Mouse (Mus musculus) CD4-positive, CD25-positive, alpha-beta regulatory T cell, adult 2 months (primary cell): ENCODE results near the gene Uox.
A peak's percentile ranks its signal among the peaks of the same experiment; 100 is the strongest.

ENCODE experiments used
- DNase-seq: peaks from one replicate; pipeline ENCODE4 v3.0.0-alpha.2; 2012; ENCODE audit warnings: low read depth, low spot score

Uox gene

GRCm38 (mm10) chr3:146570148-146570782, at the start of gene Uox:
Uox (plus strand) TSS chr3:146570426.
- no peak for DNase-seq

DNA sequence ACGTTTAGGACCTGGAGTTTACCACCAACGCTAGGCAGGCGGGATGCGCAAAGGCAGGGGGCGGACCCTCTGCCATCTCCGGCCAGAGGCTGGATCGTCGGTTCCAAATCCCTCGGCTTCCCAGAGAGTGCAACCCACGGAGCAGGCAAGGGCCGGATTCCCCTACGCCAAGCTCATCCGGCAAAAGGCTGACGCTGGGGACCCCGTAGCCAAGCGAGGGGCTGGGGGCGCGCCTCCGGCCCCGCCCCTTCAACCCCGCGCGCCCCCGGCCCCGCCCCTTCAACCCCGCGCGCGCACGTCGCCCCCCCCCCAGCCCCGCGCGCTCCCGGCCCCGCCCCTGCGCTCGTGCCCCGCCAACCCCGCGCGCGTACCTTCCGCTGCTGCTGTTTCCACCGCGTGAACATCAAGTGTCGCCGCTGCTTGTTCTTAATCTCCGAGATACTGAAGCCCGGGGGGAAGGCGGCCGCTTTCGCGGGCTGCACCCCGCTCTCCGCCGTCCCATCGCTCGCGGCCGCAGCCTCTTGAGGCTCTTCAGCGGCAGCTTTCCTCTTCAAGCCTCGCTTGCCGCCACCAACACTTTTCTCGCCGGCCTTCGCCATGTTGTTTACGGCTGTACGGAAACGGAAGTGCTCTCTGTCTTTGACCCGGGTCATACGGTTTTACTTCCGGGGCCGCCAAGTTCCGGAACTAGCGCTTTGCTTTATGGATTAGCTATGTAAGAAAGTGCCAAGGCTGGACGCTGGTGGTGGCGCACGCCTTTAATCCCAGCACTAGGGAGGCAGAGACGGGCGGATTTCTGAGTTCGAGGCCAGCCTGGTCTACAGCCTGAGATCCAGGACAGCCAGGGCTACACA, 49.2 kb upstream of the Uox start, which contains the start of gene Rpf1:
Gene Rpf1 (minus strand): TSS at position 632 of the 854 bp plus-strand sequence.
- peak; percentile 94 for DNase-seq

GRCm38 (mm10) chr3:146521652-146522020, 48.6 kb upstream of the Uox start:
- DNase-seq: no peak

DNA sequence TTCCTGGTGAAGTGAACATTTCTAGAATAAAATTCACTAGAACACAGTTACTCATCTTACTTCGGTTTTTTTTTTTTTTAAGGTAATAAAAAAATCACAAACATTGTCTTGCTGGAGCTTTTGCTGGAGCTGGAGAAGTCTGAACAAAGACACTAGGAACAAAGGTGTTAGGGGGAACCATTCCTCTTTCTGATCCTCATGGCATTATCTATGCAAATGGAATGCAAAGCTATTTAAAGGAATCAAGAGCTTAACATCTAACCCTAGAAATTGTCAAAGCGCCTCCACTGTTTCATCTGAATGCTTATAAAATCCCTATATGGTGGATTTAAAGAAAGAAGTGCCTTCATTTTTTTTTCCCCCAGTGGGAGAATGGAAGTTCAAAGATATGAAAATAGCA, 41.9 kb upstream of the Uox start:
- no peak for DNase-seq

GRCm38 (mm10) chr3:146534986-146535385, 35.2 kb upstream of the Uox start:
- DNase-seq: no peak

DNA sequence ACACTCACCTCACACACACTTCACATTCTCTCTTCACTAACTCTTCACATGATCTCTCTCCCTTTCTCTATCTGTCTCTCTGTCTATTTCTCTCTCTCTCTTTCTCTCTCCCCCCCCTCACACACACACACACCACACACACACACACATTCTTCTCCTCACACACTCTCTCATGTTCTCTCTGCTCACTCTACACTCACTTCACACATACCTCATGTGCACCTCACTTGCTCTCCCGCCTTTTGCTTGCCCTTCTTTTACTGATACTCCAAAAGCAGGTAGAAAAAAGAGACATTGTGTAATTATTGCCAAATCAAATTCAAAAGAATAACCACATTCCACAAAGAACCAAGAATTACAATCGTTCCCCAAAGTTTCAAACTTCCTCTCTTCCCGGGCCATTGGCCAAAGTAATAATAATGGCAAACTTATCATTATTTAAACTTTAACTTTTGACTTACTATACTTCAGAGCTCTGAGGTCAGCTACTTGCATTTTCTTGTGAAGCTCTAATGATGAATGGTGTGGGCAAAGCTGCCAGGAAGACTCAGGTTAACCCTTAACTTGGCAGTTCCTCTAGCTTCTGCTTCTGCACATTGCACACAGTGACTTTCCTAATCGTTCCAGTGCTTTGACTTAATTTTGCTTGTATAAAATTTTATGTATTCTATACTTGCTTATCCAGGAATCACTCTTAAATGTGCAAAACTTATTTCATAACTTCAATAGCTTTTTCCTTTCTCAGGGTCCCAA, 29.5 kb upstream of the Uox start:
- no peak for DNase-seq

GRCm38 (mm10) chr3:146543632-146544031, 26.6 kb upstream of the Uox start:
- DNase-seq: no peak

GRCm38 (mm10) chr3:146554816-146555215, 15.4 kb upstream of the Uox start:
- DNase-seq: no peak

DNA sequence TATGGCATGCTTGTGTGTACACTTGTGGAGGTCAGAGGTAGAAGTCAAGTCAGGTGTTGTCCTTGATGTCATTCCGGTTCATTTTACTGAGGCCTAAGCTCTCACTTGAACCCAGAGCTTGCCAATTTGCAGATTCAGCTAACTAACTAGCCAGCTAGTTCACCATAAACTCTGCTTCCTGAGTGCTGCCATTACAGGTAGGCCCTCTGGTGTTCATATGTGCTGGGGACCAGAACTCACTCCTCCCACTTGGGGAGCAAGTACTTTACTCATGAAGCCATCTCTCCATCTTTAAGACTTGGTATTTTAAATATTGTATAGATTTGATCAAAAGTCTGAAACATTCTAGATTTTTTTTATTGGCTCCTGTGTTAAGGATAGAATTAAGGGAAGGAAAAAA, 13.7 kb upstream of the Uox start:
- peak; percentile 21 for DNase-seq

GRCm38 (mm10) chr3:146557507-146557906, 12.7 kb upstream of the Uox start:
- no peak for DNase-seq

- no peak for DNase-seq
Measured at GRCm38 (mm10) chr3:146562936-146563335, 7.3 kb upstream of the Uox start.

- peak; percentile 88 for DNase-seq
Measured at GRCm38 (mm10) chr3:146564268-146565064, 5.8 kb upstream of the Uox start.

- DNase-seq: no peak
Measured at GRCm38 (mm10) chr3:146565065-146565411, 5.2 kb upstream of the Uox start.

- DNase-seq: no peak
Measured at GRCm38 (mm10) chr3:146567366-146567765, 2.9 kb upstream of the Uox start.

DNA sequence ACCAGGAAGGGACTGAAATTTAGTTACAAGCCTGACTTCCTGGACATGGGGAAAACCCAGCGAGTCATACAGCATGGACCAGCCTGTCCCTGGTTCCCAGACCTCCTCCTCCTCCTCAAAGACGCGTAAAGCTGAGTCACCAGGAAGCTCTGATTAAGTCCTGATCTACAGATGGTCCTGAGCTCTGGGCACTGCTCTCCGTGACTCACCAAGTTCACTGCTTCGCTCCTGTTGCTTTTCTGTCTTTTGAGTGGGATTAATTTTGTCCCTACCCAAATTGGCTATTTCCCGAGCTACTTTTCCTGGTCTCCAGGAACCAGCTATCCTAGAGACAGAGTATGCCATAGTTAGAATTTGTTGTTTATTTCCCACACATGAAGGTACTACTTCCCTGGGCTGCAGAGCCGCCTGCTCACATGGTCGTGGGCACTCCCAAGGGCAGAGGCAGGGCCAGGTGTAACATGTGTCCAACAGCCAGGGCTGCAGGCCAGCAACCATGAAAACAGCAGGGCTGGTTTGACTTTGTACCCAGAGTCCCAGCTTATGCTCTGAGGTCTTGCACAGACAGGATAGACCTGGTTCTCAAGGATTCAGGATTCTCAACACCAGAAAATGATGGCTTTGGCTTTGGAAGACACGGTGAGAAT, 2.2 kb upstream of the Uox start:
- no peak for DNase-seq

DNA sequence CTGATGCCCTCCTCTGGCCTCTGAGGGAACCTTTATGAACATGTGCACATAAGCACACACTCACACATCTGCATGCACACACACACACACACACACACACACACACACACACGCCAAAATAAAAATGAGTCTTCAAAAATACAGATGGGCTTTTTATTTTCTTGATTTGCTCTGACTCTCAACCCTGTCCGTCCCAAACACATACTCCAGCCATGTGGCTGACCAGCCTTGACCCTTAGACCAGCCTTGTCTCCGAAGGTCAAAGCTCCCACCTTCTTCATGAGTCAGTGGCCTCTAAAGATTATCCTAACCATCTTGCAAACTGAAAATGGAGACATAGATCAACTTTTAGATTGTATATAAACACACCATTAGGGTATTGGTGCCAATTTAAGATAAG, 632 bp upstream of the Uox start:
- no peak for DNase-seq

DNA sequence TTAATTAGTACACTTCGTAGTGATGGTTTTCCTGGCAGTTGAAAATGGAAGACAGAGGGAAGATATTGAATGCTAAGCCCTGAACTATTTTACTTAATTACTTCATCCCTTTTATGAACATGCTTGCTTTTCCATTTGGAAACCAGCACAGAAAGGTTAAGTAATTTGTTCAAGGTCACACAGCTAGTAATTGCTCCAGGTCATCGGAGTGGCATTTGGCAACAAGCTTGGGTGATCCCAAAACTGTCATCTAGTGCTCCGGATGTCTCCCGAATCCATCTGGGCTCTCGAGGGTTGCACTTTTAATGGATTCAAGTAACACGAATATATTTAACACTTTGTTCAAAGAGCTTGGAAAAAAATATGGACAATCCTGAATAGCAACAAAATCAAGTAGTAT, 713 bp downstream of the Uox start:
- DNase-seq: no peak

GRCm38 (mm10) chr3:146571341-146571740, 1.1 kb downstream of the Uox start:
- no peak for DNase-seq

- DNase-seq: no peak
Measured at GRCm38 (mm10) chr3:146577591-146577990, 7.4 kb downstream of the Uox start.

DNA sequence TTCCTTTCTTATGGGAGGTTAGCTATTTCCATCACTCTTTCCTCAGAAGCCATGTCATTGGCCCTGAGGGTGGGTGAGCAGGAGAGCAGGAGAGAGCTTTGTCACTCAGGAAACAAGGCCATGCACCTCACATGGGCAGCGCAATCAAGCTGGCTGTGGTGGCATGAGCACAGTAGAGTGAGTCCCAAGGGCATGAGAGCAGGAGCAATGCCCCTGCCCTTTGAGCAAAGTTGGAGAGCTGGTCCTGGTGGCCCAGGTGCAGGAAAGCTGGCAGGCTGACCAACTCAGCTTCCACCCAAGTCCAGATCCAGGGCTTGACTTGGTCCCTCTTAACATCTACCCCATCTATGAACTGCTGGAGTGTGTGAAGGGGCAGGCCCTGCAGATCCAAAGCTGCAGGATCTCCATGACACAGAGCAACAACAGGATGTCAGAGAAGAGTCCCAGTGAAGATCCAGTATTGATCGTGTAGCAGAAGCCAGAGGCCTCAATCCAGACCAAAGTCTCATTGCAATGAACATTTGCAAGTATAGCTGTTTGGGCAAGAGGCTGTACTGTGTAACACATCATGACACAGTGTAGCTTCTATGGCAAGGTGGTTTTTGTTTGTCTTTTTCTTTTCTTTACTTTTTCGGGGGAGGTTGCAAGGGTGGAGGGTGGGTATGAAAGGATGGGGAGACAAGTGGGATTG, 10.0 kb downstream of the Uox start:
- no peak for DNase-seq

DNA sequence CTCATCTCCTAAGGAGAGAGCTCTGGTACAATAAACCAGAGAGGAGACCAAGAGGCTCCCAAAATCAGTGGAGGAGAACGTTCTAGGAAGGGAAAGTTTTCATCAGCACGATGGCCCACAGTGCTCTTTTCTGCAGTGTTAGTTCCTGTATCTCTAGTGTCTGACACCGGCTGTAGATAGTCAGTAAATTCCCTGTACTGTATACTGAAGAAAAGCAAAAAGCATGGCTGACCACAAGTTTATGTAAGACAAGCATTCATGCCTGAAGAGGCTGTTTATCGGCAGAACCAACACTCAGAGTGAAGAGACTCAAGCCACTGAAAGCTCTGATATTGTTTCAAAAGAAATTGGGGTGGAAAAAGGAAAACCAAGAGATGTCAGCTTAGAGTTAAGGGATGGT, 13.3 kb downstream of the Uox start:
- DNase-seq: no peak
